Mouse (Mus musculus) liver, postnatal 0 days (tissue): ENCODE results near the gene Hsf3. TPM values are rescaled to one million over a fixed set of nuclear protein-coding genes. Genes with fewer than 3 reads are reported as not detected.
"Not testable (repeated sequence)": the region's sequence is repeated elsewhere in the genome, so short reads cannot be mapped to it uniquely, and the experiment has no call there.

Experiments used
- ATAC-seq: fragments of 200-750 bp; cut with Nextera tagmentation; 2 replicates; pipeline ENCODE4 v1.8.0; 2017; ENCODE audit warnings: mild to moderate bottlenecking, moderate library complexity
- DNase-seq: peaks from one replicate; pipeline ENCODE4 v3.0.0-alpha.2; 2016
- H3K27ac ChIP-seq: fragments of 300-500 bp; sonication (generic); 2 replicates; pipeline ENCODE4 v1.5.1; 2014; ENCODE audit warnings: antibody characterized with exemption, moderate library complexity, mild to moderate bottlenecking, low read depth
- H3K27me3 ChIP-seq: fragments of 300-500 bp; sonication (generic); 2 replicates; pipeline ENCODE4 v1.6.1; 2014; ENCODE audit warnings: low read length, control low read depth, mixed read lengths; ENCODE audit not compliant: insufficient read depth
- H3K36me3 ChIP-seq: fragments of 300-500 bp; sonication (generic); replicated peaks from 2 replicates; pipeline ENCODE4 v1.6.1; 2014; ENCODE audit warnings: mild to moderate bottlenecking, control low read depth, low read length, moderate library complexity, mixed read lengths; ENCODE audit not compliant: insufficient read depth
- H3K4me1 ChIP-seq: fragments of 300-500 bp; sonication (generic); 2 replicates; pipeline ENCODE4 v1.6.1; 2014; ENCODE audit warnings: antibody characterized with exemption, mild to moderate bottlenecking, control low read depth; ENCODE audit not compliant: insufficient read depth
- H3K4me2 ChIP-seq: fragments of 300-500 bp; sonication (generic); 2 replicates; pipeline ENCODE4 v1.6.1; 2014; ENCODE audit warnings: low read depth, mild to moderate bottlenecking, low read length, moderate library complexity, mixed read lengths
- H3K4me3 ChIP-seq: fragments of 300-500 bp; sonication (generic); 2 replicates; pipeline ENCODE4 v1.5.1; 2014; ENCODE audit warnings: low read depth, low read length
- H3K9ac ChIP-seq: fragments of 300-500 bp; sonication (generic); replicated peaks from 2 replicates; pipeline ENCODE4 v1.6.1; 2014; ENCODE audit warnings: mild to moderate bottlenecking, moderate library complexity
- H3K9me3 ChIP-seq: fragments of 300-500 bp; sonication (generic); 2 replicates; pipeline ENCODE4 v1.6.1; 2016; ENCODE audit warnings: mild to moderate bottlenecking, control low read depth, low read length, mixed read lengths
- CTCF ChIP-seq: sonication (generic); IDR thresholded peaks from 2 replicates; pipeline ENCODE4 v1.5.1; 2016; ENCODE audit warnings: antibody characterized with exemption, low read depth
- EP300 ChIP-seq: IDR thresholded peaks from 2 replicates; pipeline ENCODE4 v1.6.1; 2016; ENCODE audit warnings: antibody characterized with exemption, low read depth, mild to moderate bottlenecking
- WGBS: fragments of 180-500 bp; shearing (Covaris S2); extraction: QIAGEN DNeasy Blood & Tissue Kit; methylation state at CpG from one replicate; pipeline ENCODE4 v1.1.7; 2014; ENCODE audit not compliant: insufficient replicate concordance; 5-methylcytosine and 5-hydroxymethylcytosine counted together
- polyA plus RNA-seq: library from polyadenylated mRNA; unstranded; fragments of >200 nt; fragmentation: Nextera tagmentation; extraction: Ambion mirVana; gene quantifications from 2 replicates; pipeline ENCODE4 v1.2.1, GENCODE M21; 2015

The Hsf3 gene
- not detected in 2 replicates for polyA plus RNA-seq

DNA sequence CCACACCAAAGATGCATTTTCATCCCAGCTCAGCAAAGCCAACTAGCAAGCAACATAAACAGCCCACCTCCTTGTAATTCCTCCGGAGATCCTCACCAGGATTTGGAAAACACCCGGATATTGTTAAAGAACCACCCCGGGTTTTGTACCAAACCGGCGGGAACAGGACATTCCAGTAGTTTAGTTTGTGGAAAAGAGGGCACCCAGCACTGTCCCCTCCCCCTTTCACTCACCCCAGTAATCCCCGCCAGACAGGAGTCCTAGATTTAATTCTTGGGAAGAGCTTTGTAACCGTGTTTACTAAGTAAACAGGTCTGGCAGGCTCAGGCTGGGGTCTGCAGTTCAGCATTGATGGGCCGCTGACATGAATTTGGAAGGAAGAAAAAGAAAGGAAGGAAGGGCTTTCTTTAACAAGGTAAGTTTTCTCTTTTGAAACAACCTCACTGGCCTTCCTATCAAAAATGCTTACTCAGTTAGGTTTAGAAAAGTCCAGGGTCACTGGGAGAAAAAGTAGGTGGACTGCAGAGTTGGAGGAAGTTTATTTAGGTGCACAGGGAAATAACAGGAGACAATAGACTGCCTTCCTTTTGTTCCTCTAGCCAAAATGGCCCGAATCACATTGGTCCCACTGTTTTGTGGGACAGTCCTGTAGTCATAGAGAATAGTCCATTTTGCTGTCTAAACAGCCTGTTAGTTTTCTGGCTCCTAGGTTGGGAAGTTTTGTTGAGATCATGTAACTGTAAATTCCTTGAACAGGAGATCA lies at the start of gene Hsf3:
TSS of gene Hsf3 (minus strand) at position 94 of the 763 bp plus-strand sequence.
- WGBS: 25% methylated on average over 9 of the region's 9 CpGs
- ATAC-seq (no peak), DNase-seq (peak; percentile 11)
- H3K4me2 ChIP-seq: peak within 1 kb of the TSS; percentile 29; the same call in 1 of the 2 replicates
- H3K36me3 ChIP-seq: no peaks in the 10 kb centered on the region
- no peak within 1 kb of the TSS for H3K4me3 ChIP-seq
- no peaks in the 10 kb centered on the region for H3K27me3 ChIP-seq
- no peak within 1 kb of the TSS for H3K27ac ChIP-seq
- no peaks in the 10 kb centered on the region for H3K4me1 ChIP-seq
- H3K9ac ChIP-seq: no peak within 1 kb of the TSS
- no peak for TF ChIP-seq EP300
- TF ChIP-seq CTCF: no peak
- no peaks in the 10 kb centered on the region for H3K9me3 ChIP-seq

DNA sequence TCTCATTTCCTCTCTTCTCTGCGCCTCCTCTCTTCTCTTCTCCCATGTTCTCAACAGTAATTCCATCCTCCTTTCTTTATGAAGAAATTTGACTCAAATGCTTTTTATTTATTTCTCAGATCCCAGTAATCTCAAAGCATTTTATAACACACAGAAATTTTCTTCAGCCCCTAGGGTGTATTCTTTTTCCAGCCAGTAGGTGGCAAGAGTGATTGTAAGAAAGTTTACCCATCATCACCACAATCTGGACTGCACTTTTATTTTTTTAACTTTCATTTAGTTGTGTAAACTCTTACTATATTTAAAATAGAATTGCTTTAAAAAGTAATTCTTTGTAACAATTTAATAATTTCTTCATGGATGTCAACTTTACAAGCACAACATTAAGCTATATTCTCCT lies 45.5 kb upstream of the Hsf3 start:
- Histone ChIP-seq H3K9me3 (no peaks in the 10 kb centered on the region), H3K27me3 (no peaks in the 10 kb centered on the region), H3K9ac (no peak overlapping the region), H3K27ac (no peak overlapping the region), H3K36me3 (no peaks in the 10 kb centered on the region), H3K4me3 (no peak overlapping the region), H3K4me1 (no peaks in the 10 kb centered on the region), H3K4me2 (no peak overlapping the region)
- no peak for DNase-seq
- 39% methylated on average over 1 of the region's 1 CpGs for WGBS
- ATAC-seq: no peak
- TF ChIP-seq CTCF: 0 out of 2 replicates have a peak, but pooled peaks have one; percentile 5
- TF ChIP-seq EP300: no peak

- no peak for ATAC-seq
- no peak within 1 kb of the TSS for H3K27ac ChIP-seq
- no peaks in the 10 kb centered on the region for H3K27me3 ChIP-seq
- 67% methylated on average over 2 of the region's 2 CpGs for WGBS
- no peaks in the 10 kb centered on the region for H3K9me3 ChIP-seq
- H3K4me2 ChIP-seq: peak within 1 kb of the TSS; percentile 29; the same call in 1 of the 2 replicates
- H3K4me3 ChIP-seq: no peak within 1 kb of the TSS
- no peaks in the 10 kb centered on the region for H3K4me1 ChIP-seq
- no peak for DNase-seq
- no peak for TF ChIP-seq CTCF
- TF ChIP-seq EP300: no peak
- H3K9ac ChIP-seq: no peak within 1 kb of the TSS
- H3K36me3 ChIP-seq: no peaks in the 10 kb centered on the region
Measured at GRCm38 (mm10) chrX:96455149-96455548, 945 bp downstream of the Hsf3 start, which contains the start of gene Heph. TSS of gene Heph (plus strand) at chrX:96455359.

DNA sequence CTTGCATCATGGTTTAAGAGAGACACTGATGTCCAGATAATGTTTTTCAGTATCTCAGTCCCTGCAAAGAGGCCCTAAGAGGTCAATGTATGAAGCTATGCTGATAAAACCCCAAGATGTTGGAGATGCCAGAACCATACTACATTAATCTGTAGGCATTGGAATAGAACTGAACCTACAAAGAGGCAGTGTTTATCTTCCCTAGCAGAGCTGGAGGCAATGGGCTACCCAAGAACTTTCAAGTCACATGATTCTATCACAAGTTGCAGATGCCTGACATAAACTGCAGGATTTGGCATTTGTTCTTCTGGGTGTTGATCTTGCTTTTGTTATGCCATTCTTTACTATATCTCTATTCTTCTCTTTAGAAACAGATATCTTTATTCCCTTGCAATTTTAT lies 36.7 kb downstream of the Hsf3 start:
- DNase-seq (no peak), ATAC-seq (no peak)
- no peak overlapping the region for H3K27ac ChIP-seq
- H3K36me3 ChIP-seq: no peaks in the 10 kb centered on the region
- H3K4me1 ChIP-seq: no peaks in the 10 kb centered on the region
- H3K4me3 ChIP-seq: no peak overlapping the region
- TF ChIP-seq EP300: no peak
- TF ChIP-seq CTCF: no peak
- no peak overlapping the region for H3K4me2 ChIP-seq
- H3K9ac ChIP-seq: no peak overlapping the region
- no peaks in the 10 kb centered on the region for H3K9me3 ChIP-seq
- H3K27me3 ChIP-seq: no peaks in the 10 kb centered on the region

- H3K9me3 ChIP-seq: no peaks in the 10 kb centered on the region
- H3K9ac ChIP-seq: no peak overlapping the region
- WGBS: 25% methylated on average over 1 of the region's 1 CpGs
- H3K27me3 ChIP-seq: no peaks in the 10 kb centered on the region
- no peak for DNase-seq
- no peak overlapping the region for H3K4me3 ChIP-seq
- H3K4me1 ChIP-seq: no peaks in the 10 kb centered on the region
- no peaks in the 10 kb centered on the region for H3K36me3 ChIP-seq
- no peak for ATAC-seq
- TF ChIP-seq CTCF (no peak), EP300 (peak; percentile 19; the same call in 1 of the 2 replicates)
- no peak overlapping the region for H3K4me2 ChIP-seq
- H3K27ac ChIP-seq: no peak overlapping the region
Measured at GRCm38 (mm10) chrX:96417733-96418132, 38.4 kb downstream of the Hsf3 start.

- Histone ChIP-seq H3K4me3 (no peak overlapping the region), H3K9me3 (no peaks in the 10 kb centered on the region), H3K27ac (no peak overlapping the region), H3K4me2 (no peak overlapping the region), H3K36me3 (no peaks in the 10 kb centered on the region), H3K27me3 (no peaks in the 10 kb centered on the region), H3K9ac (no peak overlapping the region), H3K4me1 (no peaks in the 10 kb centered on the region)
- TF ChIP-seq CTCF (no peak), EP300 (no peak)
- no peak for ATAC-seq
- WGBS: 67% methylated on average over 1 of the region's 1 CpGs
- DNase-seq: no peak
Measured at GRCm38 (mm10) chrX:96416970-96417369, 39.1 kb downstream of the Hsf3 start.

DNA sequence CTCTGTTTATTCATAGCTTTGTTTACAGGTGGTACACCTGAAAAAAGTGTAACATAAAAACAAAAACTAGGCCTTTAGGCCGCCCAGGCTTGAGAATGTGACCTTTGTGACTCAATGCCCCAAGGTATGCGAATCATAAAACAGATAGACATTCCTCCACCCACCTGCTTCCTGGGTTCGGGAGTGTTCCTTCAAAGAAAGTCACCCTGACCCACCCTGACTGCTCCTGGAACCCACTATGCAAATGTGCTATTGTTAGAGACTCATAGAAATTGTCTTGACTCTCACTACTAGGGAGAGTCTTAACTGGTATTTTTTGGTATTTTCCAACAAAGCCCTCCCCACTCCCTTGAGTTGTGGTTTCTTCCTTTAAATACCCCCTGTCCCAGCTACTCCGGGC lies 40.7 kb downstream of the Hsf3 start:
- 71% methylated on average over 4 of the region's 4 CpGs for WGBS
- DNase-seq, ATAC-seq, H3K4me3 ChIP-seq, H3K27ac ChIP-seq, H3K36me3 ChIP-seq, H3K27me3 ChIP-seq, H3K9ac ChIP-seq, H3K4me1 ChIP-seq, H3K9me3 ChIP-seq, H3K4me2 ChIP-seq: not testable (repeated sequence)
